Mouse (Mus musculus) kidney, postnatal 14 days (tissue): ENCODE measurements around the gene Ssh2.
"Not testable (repeated sequence)": the region's sequence is repeated elsewhere in the genome, so short reads cannot be mapped to it uniquely, and the experiment has no call there.

ENCODE experiments used
- DNase-seq: peaks from one replicate; pipeline ENCODE4 v3.0.0; 2022; ENCODE audit warnings: mixed read lengths

Ssh2 gene

DNA sequence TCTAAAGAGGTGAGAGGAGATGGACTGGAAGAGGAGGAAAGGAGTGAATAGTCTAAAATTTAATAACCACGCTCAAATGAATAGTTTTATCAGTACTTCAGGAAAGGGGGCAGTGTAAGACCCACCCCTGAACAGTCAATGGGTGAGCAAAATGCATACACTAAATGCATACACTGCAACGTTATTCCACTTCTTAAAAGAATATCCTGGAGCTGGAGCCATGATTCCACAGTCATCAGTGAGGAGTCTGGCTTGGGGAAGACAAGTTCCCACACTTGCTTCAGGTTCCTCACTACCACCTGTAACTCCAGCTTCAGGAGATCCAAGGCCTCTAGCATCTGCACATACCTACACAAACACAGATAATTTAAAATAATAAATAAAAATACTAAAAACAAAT, 133.6 kb downstream of the Ssh2 start:
- no peak for DNase-seq

GRCm38 (mm10) chr11:77355055-77355454, 139.0 kb downstream of the Ssh2 start:
- no peak for DNase-seq

- no peak for DNase-seq
Measured at GRCm38 (mm10) chr11:77357839-77358238, 141.8 kb downstream of the Ssh2 start.

GRCm38 (mm10) chr11:77363476-77363875, 147.4 kb downstream of the Ssh2 start:
- DNase-seq: no peak

DNA sequence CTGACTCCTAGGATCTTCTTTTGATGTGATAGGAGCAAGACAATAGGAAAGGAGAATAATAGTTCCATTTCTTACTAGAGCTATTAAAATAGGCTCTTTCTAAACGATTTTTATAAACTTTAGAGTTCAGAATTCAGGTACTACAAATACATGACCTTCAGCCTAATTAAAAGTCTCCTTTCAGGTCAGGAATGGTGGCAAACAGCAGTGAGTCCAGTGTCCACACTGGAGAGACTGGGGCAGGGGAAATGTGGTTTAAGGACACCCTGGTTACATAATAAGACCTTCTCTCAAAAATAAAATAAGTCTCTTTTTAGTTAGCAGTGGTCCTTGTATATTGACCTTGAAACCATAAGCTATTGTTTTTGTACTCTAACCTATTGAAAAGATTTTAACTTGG, 148.3 kb downstream of the Ssh2 start:
- DNase-seq: no peak

- no peak for DNase-seq
Measured at GRCm38 (mm10) chr11:77365706-77366386, 149.8 kb downstream of the Ssh2 start.

GRCm38 (mm10) chr11:77367541-77368270, 151.6 kb downstream of the Ssh2 start:
- no peak for DNase-seq

- DNase-seq: no peak
Measured at GRCm38 (mm10) chr11:77369188-77369840, 153.2 kb downstream of the Ssh2 start.

DNA sequence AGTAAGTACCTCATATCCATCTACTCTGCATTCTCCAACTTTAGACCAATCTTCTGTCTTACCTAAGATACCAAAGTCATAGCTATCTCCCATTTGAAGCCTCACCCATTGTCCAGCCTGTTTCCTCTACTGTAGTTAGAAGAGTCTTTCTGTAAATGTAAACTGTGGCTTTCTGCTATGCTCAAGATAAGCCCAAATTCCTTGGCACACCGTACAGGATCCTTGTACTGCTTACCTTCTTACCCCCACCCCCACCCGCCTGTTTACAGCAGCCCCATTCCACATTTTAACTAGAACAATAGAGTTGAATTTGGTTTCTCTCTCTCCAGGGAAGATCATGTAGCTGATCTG, 153.7 kb downstream of the Ssh2 start:
- no peak for DNase-seq

GRCm38 (mm10) chr11:77371088-77371487, 155.0 kb downstream of the Ssh2 start:
- no peak for DNase-seq

- no peak for DNase-seq
Measured at GRCm38 (mm10) chr11:77371696-77372095, 155.6 kb downstream of the Ssh2 start.

DNA sequence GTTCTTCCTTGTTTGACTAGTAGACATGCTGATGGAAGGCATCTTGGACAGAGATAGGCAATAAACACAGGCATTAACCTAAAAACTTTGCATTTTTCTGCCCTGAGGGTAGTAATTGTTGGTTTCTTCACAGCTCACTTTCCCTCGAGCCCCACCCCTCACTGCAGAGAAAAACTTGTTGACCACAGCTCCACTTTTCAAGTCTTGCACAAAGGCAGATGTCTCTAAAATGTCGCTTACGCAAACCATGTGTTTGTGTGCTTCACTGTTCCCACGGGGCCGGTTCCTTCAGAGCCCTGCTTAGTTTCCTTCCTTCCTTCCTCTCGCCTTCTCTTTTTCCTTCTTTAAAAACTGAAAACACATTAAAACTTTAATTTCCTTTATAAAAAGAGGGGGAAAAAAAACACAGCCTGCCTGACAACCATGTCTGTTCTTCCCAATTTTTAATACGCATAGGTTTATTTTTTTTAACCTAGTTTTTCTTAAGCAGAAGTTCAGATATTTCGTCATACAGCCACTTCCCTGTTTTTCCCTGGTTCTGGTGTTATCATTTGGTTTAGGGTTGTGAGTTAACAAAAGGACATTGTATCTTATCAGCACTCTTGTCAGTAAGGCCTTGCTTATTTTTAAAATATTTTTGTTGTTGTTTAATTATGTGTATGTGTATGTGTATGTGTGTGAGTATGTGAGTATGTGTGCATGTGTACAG, 156.3 kb downstream of the Ssh2 start:
- peak; percentile 40 for DNase-seq

GRCm38 (mm10) chr11:77378622-77379021, 162.5 kb downstream of the Ssh2 start:
- no peak for DNase-seq

DNA sequence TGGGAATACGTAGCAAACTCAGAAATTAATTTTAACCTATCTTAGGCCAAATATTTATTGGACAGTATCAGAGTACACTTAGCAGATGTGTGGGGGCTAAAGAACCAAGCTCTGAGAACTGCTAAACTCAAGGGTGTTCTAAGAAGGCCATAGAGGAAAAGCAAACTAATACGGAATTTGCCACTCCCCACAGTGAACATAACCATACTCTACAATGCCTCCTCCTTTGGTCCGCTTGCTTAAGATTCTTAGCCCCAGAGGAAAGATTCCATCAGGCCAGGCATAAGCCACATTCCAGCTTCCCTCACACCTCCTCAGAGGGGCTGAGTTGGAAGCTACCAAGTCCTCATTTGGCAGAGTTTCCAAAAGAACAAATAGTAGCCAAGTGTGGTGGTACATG, 165.1 kb downstream of the Ssh2 start:
- DNase-seq: no peak

DNA sequence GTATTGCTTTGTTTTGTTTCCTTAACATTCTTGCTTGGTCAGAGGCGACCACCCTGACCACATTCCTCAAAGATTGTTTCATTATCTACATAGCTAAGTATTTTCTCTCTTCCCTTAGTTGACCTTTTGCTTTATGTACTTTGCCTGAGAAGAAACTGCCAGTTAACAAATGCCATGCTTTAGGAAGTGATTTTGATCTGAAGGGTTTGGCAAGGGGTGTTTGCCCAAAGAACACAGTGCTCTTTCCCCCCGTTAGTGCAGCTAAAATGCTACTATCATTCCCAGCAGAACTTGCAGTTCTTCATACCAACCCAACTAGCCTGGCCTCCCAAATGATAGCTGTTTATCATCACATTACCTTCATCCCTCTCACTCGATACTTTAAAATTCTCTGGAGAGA, 168.1 kb downstream of the Ssh2 start:
- no peak for DNase-seq

- DNase-seq: peak; percentile 34
Measured at GRCm38 (mm10) chr11:77385706-77386690, 169.9 kb downstream of the Ssh2 start.

DNA sequence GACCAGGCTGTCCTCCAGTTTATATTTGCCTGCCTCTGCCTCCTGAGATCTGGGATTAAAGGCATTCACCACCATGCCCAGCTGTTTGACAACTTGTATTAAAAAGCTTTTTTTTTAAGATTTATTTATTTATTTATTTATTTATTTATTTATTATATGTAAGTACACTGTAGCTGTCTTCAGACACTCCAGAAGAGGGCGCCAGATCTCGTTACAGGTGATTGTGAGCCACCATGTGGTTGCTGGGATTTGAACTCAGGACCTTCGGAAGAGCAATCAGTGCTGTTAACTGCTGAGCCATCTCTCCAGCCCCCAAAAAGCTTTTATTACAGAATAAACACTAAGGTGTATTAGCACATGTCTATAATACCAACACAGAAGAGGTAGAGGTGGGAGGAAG, 172.1 kb downstream of the Ssh2 start:
- DNase-seq: not testable (repeated sequence)

DNA sequence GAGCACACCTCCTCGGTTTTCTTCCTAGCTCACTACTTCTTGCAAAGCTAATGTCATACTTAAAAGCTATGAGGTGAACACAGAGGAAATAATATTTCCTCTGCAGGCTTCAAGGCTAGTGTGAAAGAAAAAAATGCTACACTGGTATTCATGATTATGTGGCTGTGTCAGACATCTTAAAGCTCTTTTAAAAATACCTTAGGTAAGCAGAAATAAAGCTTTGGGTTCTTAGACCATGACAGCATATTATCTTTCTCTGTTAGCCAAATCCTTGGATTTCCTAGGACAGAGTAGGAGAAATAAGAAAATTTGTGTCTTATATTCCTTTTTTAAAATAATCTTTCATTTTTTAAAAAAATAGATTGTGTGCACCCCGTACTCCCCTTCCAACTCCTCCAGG, 179.5 kb downstream of the Ssh2 start:
- DNase-seq: no peak

DNA sequence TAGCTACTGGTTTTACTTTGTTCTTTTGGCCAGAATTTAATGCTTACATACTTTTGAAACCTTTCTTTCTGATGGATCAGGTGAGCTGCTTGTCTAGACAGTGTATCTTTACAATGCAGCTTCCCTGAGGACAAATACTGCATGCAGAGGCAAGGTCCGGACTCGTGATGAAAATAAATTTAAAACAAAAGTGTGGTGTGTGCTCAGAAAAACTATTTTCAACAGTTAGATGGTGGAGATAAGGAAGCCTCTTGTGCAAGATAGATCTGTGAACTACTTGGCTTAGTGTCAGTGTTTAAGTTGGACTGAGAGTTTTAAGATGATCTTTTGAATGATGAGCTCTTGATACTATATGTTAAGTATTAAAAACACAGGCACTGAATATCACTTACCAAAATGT, 186.4 kb downstream of the Ssh2 start:
- no peak for DNase-seq

DNA sequence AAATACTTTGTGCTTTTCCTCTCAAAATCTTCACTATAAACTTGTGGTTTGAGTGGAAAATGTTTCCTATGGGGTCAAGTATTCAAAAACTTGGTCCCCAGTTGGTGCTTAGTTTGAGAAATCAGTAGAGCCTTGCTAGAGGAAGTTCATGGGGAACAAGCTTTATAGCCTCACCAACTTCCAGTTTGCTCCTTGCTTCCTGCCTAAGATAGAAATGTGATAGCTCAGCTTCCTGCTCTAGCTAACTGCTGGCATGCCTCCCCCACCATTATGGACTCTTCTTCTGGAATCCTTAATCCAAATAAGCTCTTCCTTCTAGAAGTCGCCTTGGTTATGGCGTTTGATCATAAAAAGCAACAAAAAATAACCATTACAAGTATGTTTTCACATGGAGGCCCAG, 190.2 kb downstream of the Ssh2 start:
- DNase-seq: no peak

- peak; percentile 79 for DNase-seq
Measured at GRCm38 (mm10) chr11:77409879-77410278, 193.8 kb downstream of the Ssh2 start.

- DNase-seq: no peak
Measured at GRCm38 (mm10) chr11:77411284-77411683, 195.2 kb downstream of the Ssh2 start.
